8 mouse cellular contexts compared by ENCODE assay signal in genomic region chr17:33817184-33817968, GRCm38 (mm10). TPM values are rescaled to one million over a fixed set of nuclear protein-coding genes. Genes with fewer than 3 reads are reported as not detected.
DNase-seq lines count a peak whose midpoint lies in the region; ATAC-seq and TF ChIP-seq lines count a peak whose summit lies in the region.

No protein-coding gene starts in this region.

- no peaks in the 10 kb centered on the region for H3K9me3 ChIP-seq in G1E (replicated peaks)
- no peaks in the 10 kb centered on the region for H3K9me3 ChIP-seq in forebrain, embryonic 16.5 days (ENCODE audit: control insufficient read depth, low read length)
- H3K9me3 ChIP-seq in lung, embryonic 15.5 days: no peaks in the 10 kb centered on the region

- peak overlapping the region; percentile 90 for H3K27ac ChIP-seq in forebrain, embryonic 16.5 days (ENCODE audit: low read length)
- peak overlapping the region; percentile 97 for H3K27ac ChIP-seq in lung, embryonic 15.5 days

- peaks cover 16% of the 10 kb centered on the region for H3K27me3 ChIP-seq in G1E (ENCODE audit: insufficient read depth, low read length)
- H3K27me3 ChIP-seq in forebrain, embryonic 16.5 days (replicated peaks; ENCODE audit: control insufficient read depth, insufficient read depth, low read length): no peaks in the 10 kb centered on the region
- H3K27me3 ChIP-seq in lung, embryonic 15.5 days: no peaks in the 10 kb centered on the region

- peak overlapping the region; percentile 95 for H3K4me2 ChIP-seq in forebrain, embryonic 16.5 days (ENCODE audit: low read length)
- H3K4me2 ChIP-seq in lung, embryonic 15.5 days: peak overlapping the region; percentile 86

- TF ChIP-seq CTCF in G1E (IDR thresholded peaks at IDR 0.05; ENCODE audit: low read depth, low read length): no peak

- H3K36me3 ChIP-seq in G1E (replicated peaks): peaks cover 47% of the 10 kb centered on the region
- peaks cover 19% of the 10 kb centered on the region for H3K36me3 ChIP-seq in forebrain, embryonic 16.5 days (ENCODE audit: control insufficient read depth, insufficient read depth)
- H3K36me3 ChIP-seq in lung, embryonic 15.5 days: peaks cover 39% of the 10 kb centered on the region

- H3K9ac ChIP-seq in forebrain, embryonic 16.5 days (replicated peaks; ENCODE audit: low read depth, low read length): peak overlapping the region; percentile 92
- H3K9ac ChIP-seq in lung, embryonic 15.5 days: peak overlapping the region; percentile 69

- H3K4me1 ChIP-seq in G1E (ENCODE audit: insufficient read depth, low read depth, low read length): peaks cover 51% of the 10 kb centered on the region
- H3K4me1 ChIP-seq in forebrain, embryonic 16.5 days (replicated peaks; ENCODE audit: control insufficient read depth, insufficient read depth, low read length): peaks cover 20% of the 10 kb centered on the region
- peaks cover 42% of the 10 kb centered on the region for H3K4me1 ChIP-seq in lung, embryonic 15.5 days

- peak; percentile 98 for DNase-seq in G1E (ENCODE audit: low spot score)
- peak; percentile 92 to 94 for DNase-seq in cerebellum, adult 18-20 months
- DNase-seq in heart, postnatal 4 days: peak; percentile 90
- DNase-seq in layer of hippocampus, adult 8-10 months (ENCODE audit: low spot score in 2 of 2): peak; percentile 83 to 89
- DNase-seq in ovary, adult 18-20 months (ENCODE audit: low spot score): peak; percentile 90
- peak; percentile 91 for DNase-seq in thymus, postnatal 0 days (ENCODE audit: low spot score)

- peak; percentile 69 for ATAC-seq in G1E (ENCODE audit: extremely low read depth, insufficient number of reproducible peaks, low FRiP score, poor library complexity, severe bottlenecking)
- peak; percentile 97 for ATAC-seq in forebrain, embryonic 16.5 days
- ATAC-seq in lung, embryonic 15.5 days (ENCODE audit: borderline replicate concordance, extremely low read depth, low FRiP score, low TSS enrichment): peak; percentile 97

- WGBS in forebrain, embryonic 16.5 days: 1% methylated on average over 88 of the region's 89 CpGs
- under 1% methylated on average over 89 of the region's 89 CpGs for WGBS in lung, embryonic 15.5 days

- H3K4me3 ChIP-seq in G1E (ENCODE audit: low read depth, low read length): peak overlapping the region; percentile 79
- peak overlapping the region; percentile 63 for H3K4me3 ChIP-seq in forebrain, embryonic 16.5 days (replicated peaks; ENCODE audit: low read length)
- peak overlapping the region; percentile 59 for H3K4me3 ChIP-seq in lung, embryonic 15.5 days

RNA-seq across cellular contexts. Expression of gene Rps28, which starts 7.0 kb away (rescaled TPM):
- total RNA-seq in G1E (2014; fragmentation: Nextera tagmentation) (381 and 417 TPM in 2 replicates), G1E (2017) (3,098 and 4,163 TPM in 2 replicates)
- 4,132 and 6,951 TPM in 2 replicates for polyA plus RNA-seq in G1E (2012)
- polyA plus RNA-seq in forebrain, embryonic 16.5 days (2015; fragmentation: Nextera tagmentation; extraction: Ambion mirVana): 480 and 560 TPM in 2 replicates
- 1,000 to 10,000 TPM; 1,097 to 1,179 TPM for total RNA-seq in heart, postnatal 4 days (2021)
- 100 to 1,000 TPM; 686 to 890 (median 782) TPM for total RNA-seq in layer of hippocampus, adult 8-10 months (2022)
- polyA plus RNA-seq in lung, embryonic 15.5 days (2015; fragmentation: Nextera tagmentation; extraction: Ambion mirVana): 885 and 959 TPM in 2 replicates
- 1,516 and 1,544 TPM in 2 replicates for polyA plus RNA-seq in thymus, postnatal 0 days (2015; fragmentation: Nextera tagmentation; extraction: Ambion mirVana)

RNA-seq across cellular contexts. Expression of gene Ndufa7, which starts 7.0 kb away (rescaled TPM):
- total RNA-seq in G1E (2014; fragmentation: Nextera tagmentation) (131 and 137 TPM in 2 replicates), G1E (2017) (253 and 307 TPM in 2 replicates)
- 636 and 723 TPM in 2 replicates for polyA plus RNA-seq in G1E (2012)
- polyA plus RNA-seq in forebrain, embryonic 16.5 days (2015; fragmentation: Nextera tagmentation; extraction: Ambion mirVana): 386 and 402 TPM in 2 replicates
- total RNA-seq in heart, postnatal 4 days (2021): 100 to 1,000 TPM; 423 to 447 TPM
- total RNA-seq in layer of hippocampus, adult 8-10 months (2022): 100 to 1,000 TPM; 196 to 215 (median 203) TPM
- polyA plus RNA-seq in lung, embryonic 15.5 days (2015; fragmentation: Nextera tagmentation; extraction: Ambion mirVana): 425 and 461 TPM in 2 replicates
- polyA plus RNA-seq in thymus, postnatal 0 days (2015; fragmentation: Nextera tagmentation; extraction: Ambion mirVana): 464 TPM in 2 replicates

RNA-seq across cellular contexts. Expression of gene Kank3, which starts 7.1 kb away (rescaled TPM):
- total RNA-seq in G1E (2014; fragmentation: Nextera tagmentation) (1.1 and 3.0 TPM in 2 replicates), G1E (2017) (6.6 and 7.3 TPM in 2 replicates)
- 4.3 TPM in 2 replicates for polyA plus RNA-seq in G1E (2012)
- polyA plus RNA-seq in forebrain, embryonic 16.5 days (2015; fragmentation: Nextera tagmentation; extraction: Ambion mirVana): 40.5 and 45.4 TPM in 2 replicates
- 10 to 100 TPM; 57.5 to 58.5 TPM for total RNA-seq in heart, postnatal 4 days (2021)
- total RNA-seq in layer of hippocampus, adult 8-10 months (2022): 10 to 100 TPM; 26.9 to 41.2 (median 31.4) TPM
- 68.0 and 77.8 TPM in 2 replicates for polyA plus RNA-seq in lung, embryonic 15.5 days (2015; fragmentation: Nextera tagmentation; extraction: Ambion mirVana)
- 19.1 and 22.0 TPM in 2 replicates for polyA plus RNA-seq in thymus, postnatal 0 days (2015; fragmentation: Nextera tagmentation; extraction: Ambion mirVana)

RNA-seq across cellular contexts. Expression of gene Cd320, which starts 25.5 kb away (rescaled TPM):
- total RNA-seq in G1E (2014; fragmentation: Nextera tagmentation) (2.3 and 4.5 TPM in 2 replicates), G1E (2017) (5.7 and 6.0 TPM in 2 replicates)
- 8.1 and 12.7 TPM in 2 replicates for polyA plus RNA-seq in G1E (2012)
- polyA plus RNA-seq in forebrain, embryonic 16.5 days (2015; fragmentation: Nextera tagmentation; extraction: Ambion mirVana): 55.5 and 62.0 TPM in 2 replicates
- 10 to 100 TPM; 16.8 to 21.4 TPM for total RNA-seq in heart, postnatal 4 days (2021)
- 10 to 100 TPM; 22.8 to 26.0 (median 25.1) TPM for total RNA-seq in layer of hippocampus, adult 8-10 months (2022)
- polyA plus RNA-seq in lung, embryonic 15.5 days (2015; fragmentation: Nextera tagmentation; extraction: Ambion mirVana): 69.4 and 74.0 TPM in 2 replicates
- 35.1 and 35.2 TPM in 2 replicates for polyA plus RNA-seq in thymus, postnatal 0 days (2015; fragmentation: Nextera tagmentation; extraction: Ambion mirVana)

RNA-seq across cellular contexts. Expression of gene Angptl4, which starts 35.7 kb away (rescaled TPM):
- total RNA-seq in G1E (2014; fragmentation: Nextera tagmentation): not detected in 2 replicates
- total RNA-seq in G1E (2017): 0.06 and 0.11 TPM in 2 replicates
- polyA plus RNA-seq in G1E (2012): not detected in 2 replicates
- polyA plus RNA-seq in forebrain, embryonic 16.5 days (2015; fragmentation: Nextera tagmentation; extraction: Ambion mirVana): 15.5 and 16.2 TPM in 2 replicates
- total RNA-seq in heart, postnatal 4 days (2021): 10 to 100 TPM; 29.1 to 35.0 TPM
- 1 to 10 TPM; 1.7 to 3.0 (median 2.2) TPM for total RNA-seq in layer of hippocampus, adult 8-10 months (2022)
- polyA plus RNA-seq in lung, embryonic 15.5 days (2015; fragmentation: Nextera tagmentation; extraction: Ambion mirVana): 43.7 and 47.0 TPM in 2 replicates
- 28.7 and 36.7 TPM in 2 replicates for polyA plus RNA-seq in thymus, postnatal 0 days (2015; fragmentation: Nextera tagmentation; extraction: Ambion mirVana)

Comparison
In these comparisons a context has a peak if more than half of its experiments do, and no peak if none do; other contexts are left out.
1. Peak in every context shown above with its lines: DNase-seq, ATAC-seq, H3K4me3 ChIP-seq and H3K27ac ChIP-seq.